Mouse (Mus musculus) splenic B cell, adult 2 months (primary cell): ENCODE data around the gene Chrna9.

Source experiments
- DNase-seq: peaks from one replicate; pipeline ENCODE4 v3.0.0-alpha.2; 2011; ENCODE audit warnings: low read depth, low spot score
- H3K27me3 ChIP-seq: 2 replicates; pipeline ENCODE4 v1.6.1; 2012; ENCODE audit warnings: mild to moderate bottlenecking, low read length, moderate library complexity, mixed read lengths; ENCODE audit not compliant: control insufficient read depth, poor library complexity, insufficient read depth, severe bottlenecking
- H3K36me3 ChIP-seq: 2 replicates; pipeline ENCODE4 v1.6.1; 2012; ENCODE audit warnings: mild to moderate bottlenecking, low read length, moderate library complexity, mixed read lengths; ENCODE audit not compliant: control insufficient read depth, poor library complexity, insufficient read depth, severe bottlenecking

Chrna9 gene

DNA sequence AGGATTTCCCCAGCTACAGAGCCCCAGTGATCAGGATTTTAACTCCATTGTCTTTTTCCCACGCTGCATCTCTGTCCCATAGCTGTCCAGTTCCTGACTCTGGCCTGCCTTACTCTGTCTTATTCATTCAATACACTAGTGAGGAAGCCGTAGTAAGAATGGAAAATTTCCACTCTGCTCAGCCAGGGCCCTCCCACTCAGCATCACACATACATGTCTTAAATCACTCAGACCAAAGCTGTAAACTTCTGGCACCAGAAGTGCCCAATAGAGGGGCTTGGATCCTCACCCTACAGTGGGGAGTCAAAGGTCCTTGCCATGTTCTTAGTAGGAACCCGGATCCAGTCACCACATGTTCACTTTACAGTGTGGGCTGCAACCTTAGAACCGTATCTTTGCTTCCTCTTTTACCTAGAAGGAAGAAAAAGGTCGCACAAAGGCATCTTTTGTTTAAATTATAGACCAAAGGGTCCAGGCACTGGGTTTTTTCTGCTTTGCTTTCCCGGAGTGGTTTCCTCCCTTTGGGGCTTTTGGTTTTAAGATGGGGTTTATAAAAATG lies 65.9 kb downstream of the Chrna9 start:
- peak; percentile 33 for DNase-seq
- Histone ChIP-seq H3K36me3 (no peaks in the 10 kb centered on the region), H3K27me3 (no peaks in the 10 kb centered on the region)

DNA sequence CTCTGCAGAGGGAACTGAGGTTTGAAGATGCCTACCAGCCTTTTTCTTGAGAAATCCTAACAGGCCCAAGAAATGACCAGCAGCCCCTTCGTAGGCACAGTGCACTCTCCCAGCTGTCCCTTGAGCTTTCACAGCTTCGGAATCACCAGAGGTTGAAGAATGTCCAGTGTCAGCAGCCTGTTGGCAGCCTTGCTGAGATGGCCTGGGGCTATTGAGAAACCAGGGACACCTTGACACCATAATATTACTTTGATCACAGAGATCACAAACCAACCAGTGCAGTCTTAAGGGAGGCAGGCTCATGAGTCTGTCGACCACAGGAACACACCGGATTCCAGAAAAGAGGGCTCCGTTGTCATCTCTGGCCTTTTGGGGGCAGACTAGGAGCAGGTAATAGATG lies 66.5 kb downstream of the Chrna9 start:
- H3K36me3 ChIP-seq: no peaks in the 10 kb centered on the region
- H3K27me3 ChIP-seq: no peaks in the 10 kb centered on the region
- peak; percentile 15 for DNase-seq

DNA sequence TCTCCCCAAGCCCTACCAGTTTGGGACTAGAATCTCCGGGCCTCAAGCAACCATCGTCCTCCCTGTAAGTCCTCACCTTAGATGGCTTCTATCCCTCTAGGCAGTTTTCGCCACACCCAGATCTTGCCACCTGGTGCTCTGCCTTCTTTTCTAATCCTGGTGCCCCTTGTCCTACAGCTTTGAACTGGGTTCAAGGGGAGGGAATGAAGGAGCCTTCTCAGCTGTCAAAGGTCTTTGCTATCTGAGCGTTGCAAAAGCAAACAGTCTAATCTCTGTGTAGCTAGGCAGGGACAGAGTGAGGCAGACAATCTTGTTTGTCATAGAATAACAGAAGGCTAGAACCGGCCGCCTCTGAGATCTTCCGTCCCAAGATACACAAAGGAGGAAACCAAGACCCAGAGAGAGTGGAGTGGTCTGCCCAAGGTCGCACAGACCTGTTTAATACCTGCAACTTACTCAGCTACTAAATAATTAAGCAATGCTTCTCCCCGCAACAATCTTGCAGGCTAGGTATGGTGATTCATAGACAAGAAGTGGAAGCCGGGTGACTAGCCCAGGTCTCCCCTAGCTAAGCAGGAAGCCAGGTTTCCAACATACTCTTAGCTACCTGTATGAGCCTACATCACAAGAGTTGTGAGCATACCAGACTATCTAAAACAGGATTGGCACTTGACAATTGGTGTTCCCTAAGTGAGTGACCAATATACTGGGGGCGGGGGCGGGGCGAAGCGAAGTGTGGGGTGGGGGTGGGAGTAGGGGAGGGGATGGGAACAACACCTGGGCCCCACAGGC lies 69.6 kb downstream of the Chrna9 start, which contains the start of gene 9130230L23Rik:
Gene 9130230L23Rik, minus strand, starts transcription at position 152 of the 792 bp plus-strand sequence.
- Histone ChIP-seq H3K36me3 (no peaks in the 10 kb centered on the region), H3K27me3 (no peaks in the 10 kb centered on the region)
- DNase-seq: no peak

DNA sequence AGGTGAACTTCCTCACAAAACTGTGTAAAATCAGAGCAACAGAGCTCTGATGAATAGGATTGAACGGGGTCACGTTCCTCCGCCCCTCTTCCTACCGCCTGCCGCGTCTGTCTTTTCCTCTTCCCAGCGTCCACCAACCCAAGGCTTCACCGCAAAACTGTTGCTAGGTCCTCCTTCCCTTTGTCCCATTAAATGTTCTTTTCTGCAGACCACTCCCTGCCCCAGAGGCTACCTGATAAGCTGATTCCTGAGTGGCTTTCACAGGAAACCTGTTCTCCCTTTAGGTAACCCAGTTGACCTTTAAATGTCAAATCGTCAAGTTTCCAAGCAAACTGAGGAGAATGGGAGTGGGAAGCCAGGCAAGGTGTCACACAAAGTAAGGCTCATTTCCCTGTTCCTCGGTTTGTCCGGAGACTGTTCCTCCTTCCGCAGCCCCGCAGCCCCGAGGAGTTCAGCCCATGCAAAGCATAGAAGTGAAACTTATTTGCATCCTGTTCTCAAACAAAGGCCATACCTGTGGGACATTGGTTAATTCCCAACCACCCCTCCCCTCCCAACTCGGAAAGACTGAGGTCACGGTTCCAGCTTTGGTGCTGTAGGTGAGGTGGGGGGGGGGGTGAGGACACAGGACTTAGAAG lies 70.4 kb downstream of the Chrna9 start:
- Histone ChIP-seq H3K27me3 (no peaks in the 10 kb centered on the region), H3K36me3 (no peaks in the 10 kb centered on the region)
- DNase-seq: peak; percentile 40

DNA sequence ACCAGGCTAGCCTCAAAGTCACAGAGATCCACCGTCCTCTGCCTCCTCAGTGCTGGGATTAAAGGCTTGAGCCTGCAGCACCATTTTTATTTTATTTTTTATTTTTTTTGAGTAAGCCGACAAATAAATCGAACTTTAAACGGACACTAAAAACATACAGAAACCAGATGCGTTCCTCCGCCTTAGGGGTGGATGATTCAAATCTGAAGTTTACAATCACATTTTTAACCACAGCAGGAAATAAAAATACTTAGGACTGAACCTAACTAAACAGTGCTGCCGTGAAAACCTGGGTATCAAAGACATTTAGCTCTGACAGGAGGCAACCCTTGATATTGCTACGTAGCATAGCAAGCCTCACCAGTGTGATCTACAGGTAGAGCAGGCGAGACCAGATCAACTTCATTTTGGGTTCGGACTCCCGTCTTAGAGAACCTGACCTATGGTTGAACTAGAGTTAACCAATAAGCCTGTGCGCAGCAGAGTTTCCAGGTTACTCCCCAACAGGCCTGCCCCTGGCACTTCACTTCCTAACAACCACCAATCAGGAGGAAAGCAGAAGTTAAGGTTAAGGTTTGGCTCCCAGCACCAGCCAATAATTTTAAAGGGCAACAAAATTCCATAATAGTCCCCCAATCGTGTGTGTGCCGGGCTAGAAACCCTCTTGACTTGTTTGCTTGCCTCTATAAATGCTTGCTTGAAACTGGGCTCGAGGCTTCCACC lies 73.7 kb downstream of the Chrna9 start:
- no peaks in the 10 kb centered on the region for H3K27me3 ChIP-seq
- H3K36me3 ChIP-seq: no peaks in the 10 kb centered on the region
- no peak for DNase-seq

DNA sequence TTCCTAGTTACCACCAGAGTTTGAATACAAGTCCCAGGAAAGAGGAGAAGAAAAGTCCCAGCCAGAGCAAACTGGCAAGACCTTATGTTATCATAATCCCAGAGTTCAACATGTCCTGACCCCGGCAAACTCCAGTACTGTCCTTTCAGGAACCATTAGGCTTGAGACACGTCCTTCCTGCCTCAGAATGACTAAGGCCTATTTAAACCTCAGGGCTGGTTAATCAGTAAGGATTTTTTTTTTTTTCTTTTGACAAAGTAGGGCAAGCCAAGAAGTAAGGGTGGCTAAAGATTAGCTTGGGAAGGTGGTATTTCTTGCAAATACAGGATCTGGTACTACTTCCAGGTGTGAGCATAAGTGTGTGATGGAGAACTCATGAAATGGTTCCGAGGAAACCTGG lies 79.3 kb downstream of the Chrna9 start:
- Histone ChIP-seq H3K27me3 (no peaks in the 10 kb centered on the region), H3K36me3 (no peaks in the 10 kb centered on the region)
- DNase-seq: no peak

DNA sequence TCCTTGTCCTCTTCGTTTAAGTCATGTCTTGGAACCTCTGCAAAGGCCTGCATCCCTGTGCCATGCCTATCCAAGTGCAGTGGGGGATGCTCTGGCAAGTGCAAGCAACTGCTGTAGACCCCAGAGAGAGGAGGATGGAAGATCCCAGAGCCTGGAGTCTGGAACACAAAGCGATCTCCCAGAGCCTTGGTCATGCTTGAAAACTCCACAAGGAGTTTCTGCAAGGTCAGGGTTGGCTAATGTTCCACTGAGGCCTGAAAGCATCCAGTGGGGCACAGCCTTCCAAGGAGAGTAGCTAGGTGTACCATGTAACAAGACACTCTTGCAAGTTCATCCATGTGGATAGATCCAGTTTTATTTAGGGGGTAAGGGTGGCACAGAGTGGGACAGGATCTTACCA lies 79.7 kb downstream of the Chrna9 start:
- Histone ChIP-seq H3K27me3 (no peaks in the 10 kb centered on the region), H3K36me3 (no peaks in the 10 kb centered on the region)
- DNase-seq: no peak

DNA sequence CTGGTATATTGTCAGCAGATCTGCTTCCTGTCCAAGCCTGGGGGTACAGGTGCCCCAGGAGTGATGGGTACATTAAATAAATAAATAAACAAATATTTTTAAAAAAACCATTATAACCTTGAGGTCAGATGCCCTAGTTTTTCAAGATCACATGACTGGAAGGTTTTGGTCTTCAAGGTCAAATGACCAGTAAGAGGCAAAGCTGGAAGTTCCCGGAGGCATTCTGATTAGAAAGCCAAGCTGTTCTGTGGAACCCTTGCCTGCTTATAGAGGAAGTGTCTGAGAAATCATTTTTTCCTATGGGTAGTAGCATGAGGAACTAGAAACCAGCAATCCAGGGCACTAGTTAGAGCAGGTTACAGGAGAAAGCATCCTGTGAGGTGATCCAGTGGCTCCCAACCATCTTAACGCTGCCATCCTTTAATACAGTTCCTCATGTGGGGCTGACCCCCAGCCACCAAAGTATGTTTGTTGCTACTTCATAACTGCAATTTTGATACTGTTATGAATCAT lies 80.8 kb downstream of the Chrna9 start:
- Histone ChIP-seq H3K27me3 (no peaks in the 10 kb centered on the region), H3K36me3 (no peaks in the 10 kb centered on the region)

DNA sequence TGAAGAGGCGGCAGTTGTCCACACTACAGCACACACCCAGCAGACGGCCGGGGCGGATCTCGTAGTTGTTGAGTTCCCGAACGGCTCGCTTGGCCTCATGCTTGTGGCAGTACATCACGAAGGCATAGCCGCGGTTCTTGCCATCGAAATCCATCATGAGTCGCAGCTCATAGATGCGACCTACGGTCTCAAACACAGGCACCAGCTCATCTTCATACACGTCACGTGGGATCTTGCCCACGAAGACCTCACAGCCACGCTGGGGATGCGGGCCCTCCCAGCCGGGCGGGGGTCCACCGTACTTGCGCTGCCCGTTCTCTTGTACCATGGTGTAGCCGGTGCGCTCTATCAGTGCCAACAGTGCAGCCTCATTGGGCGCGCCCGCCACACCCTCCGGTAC lies 92.1 kb downstream of the Chrna9 start:
- no peaks in the 10 kb centered on the region for H3K36me3 ChIP-seq
- DNase-seq: no peak
- no peaks in the 10 kb centered on the region for H3K27me3 ChIP-seq

More for the DNA sequence above, 80.8 kb downstream of the Chrna9 start:
- no peak for DNase-seq
